8 mouse cellular contexts compared by ENCODE assay signal in the genomic region with DNA sequence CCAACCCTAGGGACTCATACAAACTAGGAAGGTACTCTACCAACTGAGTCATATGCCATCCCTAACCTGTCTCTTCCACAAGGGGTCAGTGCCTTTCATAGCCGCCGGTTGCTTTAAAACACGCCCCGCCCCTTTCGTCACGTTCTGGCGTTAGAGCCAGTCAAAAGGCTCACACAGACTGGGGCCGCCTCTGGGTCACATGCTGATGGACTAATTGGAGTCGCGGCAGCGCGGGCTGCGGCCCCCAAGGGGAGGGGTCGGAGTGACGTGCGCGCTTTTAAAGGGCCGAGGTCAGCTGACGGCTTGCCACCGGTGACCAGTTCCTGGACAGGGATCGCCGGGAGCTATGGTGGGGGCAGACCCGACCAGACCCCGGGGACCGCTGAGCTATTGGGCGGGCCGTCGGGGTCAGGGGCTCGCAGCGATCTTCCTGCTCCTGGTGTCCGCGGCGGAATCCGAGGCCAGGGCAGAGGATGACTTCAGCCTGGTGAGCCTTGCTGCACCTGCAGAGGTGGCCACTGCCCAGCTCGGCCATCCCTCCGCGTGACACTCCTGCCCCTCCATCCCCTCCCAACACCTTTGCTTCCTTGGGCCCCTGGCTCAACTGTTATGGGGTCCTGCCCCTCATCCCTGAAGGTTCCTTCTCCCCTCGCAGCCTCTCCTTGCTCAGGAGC. TPM values are rescaled to one million over a fixed set of nuclear protein-coding genes. Genes with fewer than 3 reads are reported as not detected.
DNase-seq lines count a peak whose midpoint lies in the region; ATAC-seq and TF ChIP-seq lines count a peak whose summit lies in the region.

A gene (plus strand): TSS at position 193 of the 674 bp plus-strand sequence.

- peak; percentile 99 for DNase-seq in MN1 (ENCODE audit: low spot score)
- peak; percentile 99 for DNase-seq in cerebellum, adult 9-10 months
- peak; percentile 98 for DNase-seq in hindbrain, embryonic 10.5 days (ENCODE audit: low spot score)
- peak; percentile 99 for DNase-seq in layer of hippocampus, adult 9-11 months
- DNase-seq in lung, postnatal 0 days (ENCODE audit: low spot score): peak; percentile 99
- DNase-seq in ovary, postnatal 14 days (ENCODE audit: low spot score): peak; percentile 96
- peak; percentile 95 for DNase-seq in thymus, postnatal 14 days

- peaks cover 15% of the 10 kb centered on the region for H3K36me3 ChIP-seq in hindbrain, embryonic 10.5 days
- H3K36me3 ChIP-seq in lung, postnatal 0 days (ENCODE audit: insufficient read depth, low read length): 0 out of 2 replicates have a peak, but pooled peaks cover 2% of the 10 kb centered on the region

- peaks cover 31% of the 10 kb centered on the region for H3K4me1 ChIP-seq in hindbrain, embryonic 10.5 days (replicated peaks)
- peaks cover 7% of the 10 kb centered on the region; the same call in 1 of the 2 replicates for H3K4me1 ChIP-seq in lung, postnatal 0 days (ENCODE audit: insufficient read depth, low read depth, low read length)

- peak; percentile 85 for TF ChIP-seq CTCF in lung, postnatal 0 days (IDR thresholded peaks at IDR 0.05)

- peak; percentile 44; the same call in 1 of the 2 replicates for TF ChIP-seq EP300 in lung, postnatal 0 days (IDR thresholded peaks at IDR 0.05)

- H3K27ac ChIP-seq in hindbrain, embryonic 10.5 days: peak within 1 kb of the TSS; percentile 86
- peak within 1 kb of the TSS; percentile 40; the same call in 1 of the 2 replicates for H3K27ac ChIP-seq in lung, postnatal 0 days (ENCODE audit: low read length)

- peak within 1 kb of the TSS; percentile 55 for H3K9ac ChIP-seq in lung, postnatal 0 days (replicated peaks; ENCODE audit: low read depth)

- H3K9me3 ChIP-seq in hindbrain, embryonic 10.5 days: no peaks in the 10 kb centered on the region
- no peaks in the 10 kb centered on the region for H3K9me3 ChIP-seq in lung, postnatal 0 days (ENCODE audit: low read length)

- WGBS in hindbrain, embryonic 10.5 days: under 1% methylated on average over 38 of the region's 38 CpGs
- WGBS in lung, postnatal 0 days: 0% methylated on average over 37 of the region's 38 CpGs

- peak within 1 kb of the TSS; percentile 91 for H3K4me2 ChIP-seq in lung, postnatal 0 days (replicated peaks; ENCODE audit: low read depth, low read length)

- peak within 1 kb of the TSS; percentile 68 for H3K4me3 ChIP-seq in hindbrain, embryonic 10.5 days
- peak within 1 kb of the TSS; percentile 60 for H3K4me3 ChIP-seq in lung, postnatal 0 days (ENCODE audit: low read depth, low read length)

- peak; percentile 90 for ATAC-seq in frontal cortex, adult (ENCODE audit: low TSS enrichment)
- peak; percentile 99 for ATAC-seq in lung, postnatal 0 days

- H3K27me3 ChIP-seq in hindbrain, embryonic 10.5 days (ENCODE audit: insufficient read depth, poor library complexity, severe bottlenecking): no peaks in the 10 kb centered on the region
- no peaks in the 10 kb centered on the region for H3K27me3 ChIP-seq in lung, postnatal 0 days (replicated peaks; ENCODE audit: insufficient read depth, low read length)

RNA-seq across cellular contexts. Expression of the gene that starts here (rescaled TPM):
- polyA plus RNA-seq in hindbrain, embryonic 10.5 days (2016; fragmentation: Nextera tagmentation; extraction: Ambion mirVana): 16.2 and 20.7 TPM in 2 replicates
- 31.9 and 34.2 TPM in 2 replicates for polyA plus RNA-seq in lung, postnatal 0 days (2015; fragmentation: Nextera tagmentation; extraction: Ambion mirVana)

Comparison
In these comparisons a context has a peak if more than half of its experiments do, and no peak if none do; other contexts are left out.
1. Peak in every context shown above with its lines: DNase-seq, ATAC-seq, H3K4me3 ChIP-seq and H3K27ac ChIP-seq.